Mouse (Mus musculus): ENCODE results near the gene Lemd2. TPM values are rescaled to one million over a fixed set of nuclear protein-coding genes. Genes with fewer than 3 reads are reported as not detected.

Lemd2 gene
- 22.2 and 24.3 TPM in 2 replicates for polyA plus RNA-seq (2015; fragmentation: Nextera tagmentation; extraction: Ambion mirVana)

DNA sequence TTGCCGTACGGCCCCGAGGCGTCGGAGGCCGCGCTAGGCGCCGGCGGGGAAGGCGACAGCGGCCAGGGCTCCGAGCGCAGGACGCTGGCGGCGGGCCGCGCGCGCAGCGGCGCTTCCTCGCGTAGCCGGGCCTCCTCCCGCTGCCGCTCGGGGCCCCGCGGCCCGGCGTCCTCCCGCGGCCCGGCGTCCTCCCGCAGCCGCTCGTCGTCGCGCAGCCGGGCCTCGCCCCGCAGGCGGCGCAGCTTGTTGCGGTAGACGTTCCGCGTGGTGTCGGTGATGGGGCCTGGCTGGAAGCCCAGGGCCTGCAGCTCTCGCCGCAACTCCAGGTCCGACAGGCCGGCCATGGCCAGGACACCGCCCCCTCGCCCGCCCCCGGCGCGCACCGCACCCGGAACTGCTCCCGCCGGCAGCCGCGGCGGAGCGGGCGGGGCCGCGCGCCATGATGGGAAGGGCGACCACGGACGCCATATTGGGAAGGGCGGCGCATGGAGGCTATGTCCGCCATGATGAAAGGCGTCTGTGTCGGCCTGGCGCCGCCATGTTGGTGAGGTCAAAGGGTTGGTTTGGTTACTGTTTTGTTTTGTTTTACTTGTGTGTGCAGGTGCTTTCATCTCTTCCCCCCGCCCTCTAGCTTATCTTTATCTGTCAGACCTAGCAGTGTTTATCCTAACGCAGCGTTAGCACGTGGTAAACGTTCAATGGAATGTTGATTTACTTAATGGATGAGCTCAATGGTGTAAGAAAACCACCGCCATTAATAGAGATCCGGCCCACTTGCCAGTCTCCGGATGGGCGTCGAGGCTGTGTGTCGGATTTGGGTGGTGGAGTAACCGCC, at the start of gene Lemd2:
Gene Lemd2 (minus strand): TSS at position 395 of the 835 bp plus-strand sequence.

DNA sequence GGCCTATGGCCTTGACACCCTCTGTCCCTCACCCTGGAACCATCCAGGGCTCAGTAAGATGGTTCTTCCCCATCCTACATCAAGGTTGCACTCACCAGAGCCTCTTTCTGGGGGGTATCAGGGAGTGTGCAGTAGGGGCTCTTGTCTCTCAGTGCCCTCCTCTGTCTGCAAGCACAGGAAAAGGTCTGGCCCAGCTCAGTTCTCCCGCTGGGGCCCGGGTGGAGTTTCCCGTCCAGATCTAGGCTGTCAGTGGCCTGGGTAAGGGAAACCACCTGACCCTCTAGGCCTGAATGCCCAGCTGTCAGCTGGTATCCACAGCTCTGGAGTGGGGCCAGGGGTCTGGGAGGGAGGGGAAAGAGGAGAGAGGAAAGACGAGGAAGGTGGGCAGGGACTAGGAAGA, 36.7 kb downstream of the Lemd2 start, which contains the start of gene Ip6k3:
Gene Ip6k3 (minus strand): TSS at position 251 of the 400 bp plus-strand sequence.

Other genes with a start within 250 kb of the Lemd2 start
- 8.6 and 9.9 TPM in 2 replicates for gene Zbtb9, start 231.3 kb downstream of the Lemd2 start, polyA plus RNA-seq (2015; fragmentation: Nextera tagmentation; extraction: Ambion mirVana)
- gene Bak1, start 175.5 kb downstream of the Lemd2 start, polyA plus RNA-seq (2015; fragmentation: Nextera tagmentation; extraction: Ambion mirVana), result 4.9 and 5.1 TPM in 2 replicates
- gene Itpr3, start 147.2 kb downstream of the Lemd2 start, polyA plus RNA-seq (2015; fragmentation: Nextera tagmentation; extraction: Ambion mirVana), result 1.1 and 1.5 TPM in 2 replicates
- 428 and 441 TPM in 2 replicates for gene Uqcc2, start 70.6 kb downstream of the Lemd2 start, polyA plus RNA-seq (2015; fragmentation: Nextera tagmentation; extraction: Ambion mirVana)
- 0.37 and 0.44 TPM in 2 replicates for gene Ip6k3, start 36.7 kb downstream of the Lemd2 start, polyA plus RNA-seq (2015; fragmentation: Nextera tagmentation; extraction: Ambion mirVana)